Mouse (Mus musculus): ENCODE measurements around the gene Wfdc10. TPM values are rescaled to one million over a fixed set of nuclear protein-coding genes. Genes with fewer than 3 reads are reported as not detected.

Wfdc10 gene
- polyA plus RNA-seq, 1 experiment, result not detected

DNA sequence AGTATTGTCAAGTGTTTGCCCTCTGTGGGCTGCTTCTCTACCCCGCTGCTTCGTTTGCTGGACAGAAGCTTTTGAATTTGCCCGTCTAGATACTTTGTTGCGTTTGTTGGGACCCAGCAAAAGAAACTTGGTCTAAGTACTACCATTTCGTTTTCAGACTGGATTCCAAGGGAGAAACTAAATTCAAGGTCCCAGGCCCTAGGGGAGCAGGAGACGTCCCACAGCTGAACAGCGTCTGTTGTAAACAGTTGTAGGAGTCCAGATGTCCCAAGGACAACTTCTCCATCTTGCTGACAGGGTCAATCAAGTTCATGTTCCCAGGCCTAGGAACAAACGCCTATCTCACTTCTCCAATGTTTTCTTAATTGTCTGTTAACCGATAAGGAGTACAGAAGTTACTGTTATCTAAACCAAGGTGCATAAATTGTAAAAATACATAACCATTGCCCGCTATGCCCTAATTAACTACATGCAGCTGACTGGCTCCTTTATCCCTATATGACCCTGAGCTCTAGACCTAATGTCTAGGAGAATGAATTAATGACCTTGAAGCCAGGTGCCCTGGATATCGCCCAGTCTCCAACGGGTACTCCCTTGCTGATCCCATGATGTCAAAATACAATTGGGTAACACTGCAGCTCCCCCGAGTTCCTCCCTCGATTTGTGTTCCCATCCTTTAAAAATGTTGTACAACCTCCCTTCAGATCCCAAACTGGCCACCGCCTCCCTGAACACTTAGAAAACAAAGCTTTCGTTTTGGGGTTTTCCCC, 21.3 kb downstream of the Wfdc10 start:
- no peak overlapping the region for H3K4me3 ChIP-seq (replicated peaks; ENCODE audit: insufficient read depth, low read depth, low read length)
- no peaks in the 10 kb centered on the region for H3K4me1 ChIP-seq (ENCODE audit: control insufficient read depth, insufficient read depth, low read length)
- DNase-seq, result no peak
- no peak overlapping the region for H3K27ac ChIP-seq (ENCODE audit: insufficient read depth, low read length)
- no peaks in the 10 kb centered on the region; the same call in 1 of the 2 replicates for H3K27me3 ChIP-seq (ENCODE audit: control insufficient read depth, insufficient read depth, low read length)
- no peak for TF ChIP-seq POLR2A (IDR thresholded peaks at IDR 0.05; ENCODE audit: borderline replicate concordance, insufficient read depth, low read length)
- TF ChIP-seq CTCF (IDR thresholded peaks at IDR 0.05; ENCODE audit: borderline replicate concordance, insufficient read depth, low read depth, low read length), result no peak
- WGBS, result 86% methylated on average over 16 of the region's 16 CpGs

GRCm38 (mm10) chr2:164678848-164679625, 23.2 kb downstream of the Wfdc10 start:
- Histone ChIP-seq H3K4me3 (replicated peaks; ENCODE audit: insufficient read depth, low read depth, low read length) (no peak overlapping the region), H3K4me1 (ENCODE audit: control insufficient read depth, insufficient read depth, low read length) (no peaks in the 10 kb centered on the region), H3K27ac (ENCODE audit: insufficient read depth, low read length) (no peak overlapping the region), H3K27me3 (ENCODE audit: control insufficient read depth, insufficient read depth, low read length) (no peaks in the 10 kb centered on the region; the same call in 1 of the 2 replicates)
- DNase-seq, result peak; percentile 48 to 55
- 17% methylated on average over 19 of the region's 19 CpGs for WGBS
- TF ChIP-seq POLR2A (IDR thresholded peaks at IDR 0.05; ENCODE audit: borderline replicate concordance, insufficient read depth, low read length), result no peak
- peak; percentile 78 for TF ChIP-seq CTCF (IDR thresholded peaks at IDR 0.05; ENCODE audit: borderline replicate concordance, insufficient read depth, low read depth, low read length)

- H3K27ac ChIP-seq (ENCODE audit: insufficient read depth, low read length), result no peak overlapping the region
- WGBS, result 76% methylated on average over 3 of the region's 3 CpGs
- no peaks in the 10 kb centered on the region; the same call in 1 of the 2 replicates for H3K27me3 ChIP-seq (ENCODE audit: control insufficient read depth, insufficient read depth, low read length)
- no peak for DNase-seq
- no peak overlapping the region for H3K4me3 ChIP-seq (replicated peaks; ENCODE audit: insufficient read depth, low read depth, low read length)
- H3K4me1 ChIP-seq (ENCODE audit: control insufficient read depth, insufficient read depth, low read length), result no peaks in the 10 kb centered on the region
- no peak for TF ChIP-seq CTCF (IDR thresholded peaks at IDR 0.05; ENCODE audit: borderline replicate concordance, insufficient read depth, low read depth, low read length)
- no peak for TF ChIP-seq POLR2A (IDR thresholded peaks at IDR 0.05; ENCODE audit: borderline replicate concordance, insufficient read depth, low read length)
Measured at GRCm38 (mm10) chr2:164679906-164680305, 24.1 kb downstream of the Wfdc10 start.

DNA sequence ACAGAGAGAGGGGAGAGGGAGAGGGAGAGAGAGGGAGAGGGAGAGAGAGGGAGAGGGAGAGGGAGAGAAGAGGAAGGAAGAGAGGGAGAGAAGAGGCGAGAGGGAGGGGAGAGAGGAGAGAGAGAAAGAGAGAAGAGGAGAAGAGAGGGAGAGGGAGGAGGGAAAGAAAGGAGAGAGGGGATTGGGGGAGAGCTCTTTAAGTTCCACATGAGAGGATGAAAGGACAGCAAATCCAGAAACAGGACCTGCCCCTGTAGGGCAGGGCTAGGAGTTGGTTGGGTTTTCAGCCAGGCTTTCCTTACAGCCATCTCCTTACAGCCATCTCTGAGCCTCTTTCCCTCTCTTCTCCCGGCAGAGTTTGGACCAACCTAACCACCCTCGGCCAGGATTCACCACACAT, 29.0 kb downstream of the Wfdc10 start, which contains the start of gene Wfdc13:
Gene Wfdc13 (plus strand): TSS at position 301 of the 400 bp plus-strand sequence.
- H3K27ac ChIP-seq (ENCODE audit: insufficient read depth, low read length), result no peak within 1 kb of the TSS
- no peaks in the 10 kb centered on the region for H3K4me1 ChIP-seq (ENCODE audit: control insufficient read depth, insufficient read depth, low read length)
- no peak for DNase-seq
- TF ChIP-seq POLR2A (IDR thresholded peaks at IDR 0.05; ENCODE audit: borderline replicate concordance, insufficient read depth, low read length), result no peak
- TF ChIP-seq CTCF (IDR thresholded peaks at IDR 0.05; ENCODE audit: borderline replicate concordance, insufficient read depth, low read depth, low read length), result no peak
- 61% methylated on average over 3 of the region's 3 CpGs for WGBS
- H3K4me3 ChIP-seq (replicated peaks; ENCODE audit: insufficient read depth, low read depth, low read length), result no peak within 1 kb of the TSS
- H3K27me3 ChIP-seq (ENCODE audit: control insufficient read depth, insufficient read depth, low read length), result no peaks in the 10 kb centered on the region

DNA sequence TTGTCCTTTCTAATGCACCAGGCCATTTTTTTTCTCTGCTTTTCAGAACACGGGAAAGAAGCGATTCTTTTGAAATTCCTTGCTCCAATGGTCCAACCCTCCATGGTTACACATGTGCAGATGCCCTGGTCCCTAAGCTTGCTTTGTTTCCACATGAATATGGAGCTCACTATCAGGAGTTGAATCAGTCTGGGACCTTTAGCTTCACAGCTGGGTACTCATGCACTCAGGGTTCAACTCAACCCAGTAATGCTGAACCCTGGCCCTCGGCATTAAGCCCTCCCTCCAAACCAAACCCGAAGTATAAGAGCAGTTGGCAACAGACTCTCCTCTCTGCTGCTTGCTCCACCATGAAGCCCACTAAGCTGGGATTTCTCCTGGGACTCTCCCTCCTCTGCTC, 42.4 kb downstream of the Wfdc10 start, which contains the start of gene Spint4:
Gene Spint4 (plus strand): TSS at position 301 of the 400 bp plus-strand sequence.
- no peak within 1 kb of the TSS for H3K4me3 ChIP-seq (replicated peaks; ENCODE audit: insufficient read depth, low read depth, low read length)
- H3K4me1 ChIP-seq (ENCODE audit: control insufficient read depth, insufficient read depth, low read length), result no peaks in the 10 kb centered on the region
- no peak for DNase-seq
- no peaks in the 10 kb centered on the region for H3K27me3 ChIP-seq (ENCODE audit: control insufficient read depth, insufficient read depth, low read length)
- no peak for TF ChIP-seq POLR2A (IDR thresholded peaks at IDR 0.05; ENCODE audit: borderline replicate concordance, insufficient read depth, low read length)
- no peak for TF ChIP-seq CTCF (IDR thresholded peaks at IDR 0.05; ENCODE audit: borderline replicate concordance, insufficient read depth, low read depth, low read length)
- 0 out of 2 replicates have a peak within 1 kb of the TSS, but pooled peaks have one; percentile 6 for H3K27ac ChIP-seq (ENCODE audit: insufficient read depth, low read length)
- 57% methylated on average over 4 of the region's 4 CpGs for WGBS

- H3K27me3 ChIP-seq (ENCODE audit: control insufficient read depth, insufficient read depth, low read length), result no peaks in the 10 kb centered on the region
- WGBS, result 84% methylated on average over 5 of the region's 5 CpGs
Measured at GRCm38 (mm10) chr2:164700959-164701358, 45.1 kb downstream of the Wfdc10 start.

GRCm38 (mm10) chr2:164701761-164702160, 45.9 kb downstream of the Wfdc10 start:
- TF ChIP-seq POLR2A (IDR thresholded peaks at IDR 0.05; ENCODE audit: borderline replicate concordance, insufficient read depth, low read length), result no peak
- 84% methylated on average over 5 of the region's 5 CpGs for whole genome bisulfite sequencing
- no peaks in the 10 kb centered on the region for H3K27me3 ChIP-seq (ENCODE audit: control insufficient read depth, insufficient read depth, low read length)
- no peaks in the 10 kb centered on the region for H3K4me1 ChIP-seq (ENCODE audit: control insufficient read depth, insufficient read depth, low read length)
- H3K4me3 ChIP-seq (replicated peaks; ENCODE audit: insufficient read depth, low read depth, low read length), result no peak overlapping the region
- DNase-seq, result no peak
- no peak overlapping the region for H3K27ac ChIP-seq (ENCODE audit: insufficient read depth, low read length)

More at GRCm38 (mm10) chr2:164700959-164701358, 45.1 kb downstream of the Wfdc10 start:
- Histone ChIP-seq H3K4me1 (ENCODE audit: control insufficient read depth, insufficient read depth, low read length) (no peaks in the 10 kb centered on the region), H3K4me3 (replicated peaks; ENCODE audit: insufficient read depth, low read depth, low read length) (no peak overlapping the region), H3K27ac (ENCODE audit: insufficient read depth, low read length) (no peak overlapping the region)
- DNase-seq, result no peak
- TF ChIP-seq CTCF (IDR thresholded peaks at IDR 0.05; ENCODE audit: borderline replicate concordance, insufficient read depth, low read depth, low read length) (no peak), POLR2A (IDR thresholded peaks at IDR 0.05; ENCODE audit: borderline replicate concordance, insufficient read depth, low read length) (no peak)

Data from cerebellum, adult 2 months (tissue).